Mouse (Mus musculus): ENCODE results near the gene Jade3. TPM values are rescaled to one million over a fixed set of nuclear protein-coding genes. Genes with fewer than 3 reads are reported as not detected.
A peak's percentile ranks its signal among the peaks of the same experiment; 100 is the strongest.

Gene Jade3
- total and polyA plus RNA-seq, 3 experiments, result 9.9 to 21.1 (median 11.8) TPM

DNA sequence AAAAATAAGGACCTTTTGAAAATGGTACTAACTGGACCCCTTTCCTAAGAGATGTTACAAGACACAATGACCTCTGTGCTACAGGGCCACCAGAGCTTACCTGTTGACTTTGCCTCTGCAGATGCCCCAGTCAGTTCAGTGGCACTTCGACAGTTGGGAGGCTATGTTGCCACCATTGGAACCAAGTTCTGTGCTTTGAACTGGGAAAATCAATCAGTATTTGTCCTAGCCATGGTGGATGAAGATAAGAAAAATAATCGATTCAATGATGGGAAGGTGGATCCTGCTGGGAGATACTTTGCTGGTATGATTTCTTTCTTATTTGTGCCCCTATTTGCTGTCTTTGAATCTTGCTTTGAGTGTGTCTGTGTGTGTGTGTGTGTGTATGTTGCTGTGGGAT is 126.7 kb downstream of the Jade3 start:
- dilution Hi-C loops (cut with MboI; ENCODE audit: extremely low pct_ligation_motif_present, extremely low pct_unique_long_range_greater_than_20kb, low sequenced_read_pairs), result no loop called here
- H3K27ac ChIP-seq (ENCODE audit: insufficient read depth, low read depth), result no peak overlapping the region
- in situ Hi-C loops (cut with MboI; ENCODE audit: low pct_ligation_motif_present, low pct_unique_long_range_greater_than_20kb, low sequenced_read_pairs), result loop anchor here (25.0 kb wide), 3 partner anchors 190 to 540 kb away; partner anchors contain the start of gene Rp2
- H3K9ac ChIP-seq (ENCODE audit: insufficient read depth, low read depth), result no peak overlapping the region
- no peak overlapping the region for H3K4me3 ChIP-seq (replicated peaks in 1 of 3; ENCODE audit: low read depth in 2 of 3, low read length in 2 of 3, poor library complexity in 1 of 3)
- no peaks in the 10 kb centered on the region for H3K79me2 ChIP-seq (replicated peaks; ENCODE audit: control insufficient read depth, extremely low read depth, insufficient read depth, poor library complexity, severe bottlenecking)
- no peaks in the 10 kb centered on the region for H3K4me1 ChIP-seq (ENCODE audit: control insufficient read depth in 1 of 2, insufficient read depth in 2 of 2)
- TF ChIP-seq TBP (conservative IDR thresholded peaks at IDR 0.05; ENCODE audit: low read depth, low read length), result no peak
- TF ChIP-seq ELF1 (IDR thresholded peaks at IDR 0.05; ENCODE audit: low read depth, low read length), result no peak
- TF ChIP-seq ZMIZ1 (IDR thresholded peaks at IDR 0.05; ENCODE audit: low read depth, low read length), result no peak
- TF ChIP-seq POLR2AphosphoS2 (IDR thresholded peaks at IDR 0.05; ENCODE audit: low read depth, low read length), result no peak
- no peak for TF ChIP-seq MAX (IDR thresholded peaks at IDR 0.05; ENCODE audit: low read length)
- TF ChIP-seq JUND (conservative IDR thresholded peaks at IDR 0.05; ENCODE audit: low read depth, low read length), result no peak
- TF ChIP-seq ZC3H11A (IDR thresholded peaks at IDR 0.05; ENCODE audit: low read depth, low read length), result no peak
- TF ChIP-seq RAD21 (IDR thresholded peaks at IDR 0.05; ENCODE audit: low read depth, low read length), result no peak
- TF ChIP-seq E2F4 (IDR thresholded peaks at IDR 0.05; ENCODE audit: insufficient replicate concordance, low read depth, low read length), result no peak
- TF ChIP-seq RCOR1 (conservative IDR thresholded peaks at IDR 0.05; ENCODE audit: low read depth, low read length), result no peak
- no peak for TF ChIP-seq MEF2A (IDR thresholded peaks at IDR 0.05; ENCODE audit: borderline replicate concordance, low read depth, low read length)
- TF ChIP-seq NRF1 (IDR thresholded peaks at IDR 0.05; ENCODE audit: low read depth, low read length), result no peak
- no peak for TF ChIP-seq SIN3A (IDR thresholded peaks at IDR 0.05; ENCODE audit: low read length)
- TF ChIP-seq BHLHE40 (IDR thresholded peaks at IDR 0.05; ENCODE audit: low read depth, low read length), result no peak
- TF ChIP-seq MAZ (IDR thresholded peaks at IDR 0.05; ENCODE audit: low read depth, low read length), result no peak
- TF ChIP-seq USF1 (IDR thresholded peaks at IDR 0.05; ENCODE audit: low read depth, low read length), result no peak
- TF ChIP-seq PAX5 (IDR thresholded peaks at IDR 0.05; ENCODE audit: low read length), result no peak
- no peak for TF ChIP-seq SMC3 (IDR thresholded peaks at IDR 0.05; ENCODE audit: low read depth, low read length)
- no peak for TF ChIP-seq POLR2A (IDR thresholded peaks at IDR 0.05; ENCODE audit: low read depth, low read length)
- no peak for TF ChIP-seq IRF4 (IDR thresholded peaks at IDR 0.05; ENCODE audit: low read depth, low read length)
- H3K27me3 ChIP-seq (replicated peaks), result no peaks in the 10 kb centered on the region
- H3K36me3 ChIP-seq (replicated peaks in 1 of 2; ENCODE audit: control insufficient read depth in 1 of 2, insufficient read depth in 1 of 2, low read length in 1 of 2), result no peaks in the 10 kb centered on the region
- no peak overlapping the region for H3K4me2 ChIP-seq (ENCODE audit: insufficient read depth, low read depth, poor library complexity, severe bottlenecking)
- no peaks in the 10 kb centered on the region for H3K9me3 ChIP-seq (replicated peaks; ENCODE audit: low read length)
- DNase-seq (ENCODE audit: extremely low read depth), result no peak

DNA sequence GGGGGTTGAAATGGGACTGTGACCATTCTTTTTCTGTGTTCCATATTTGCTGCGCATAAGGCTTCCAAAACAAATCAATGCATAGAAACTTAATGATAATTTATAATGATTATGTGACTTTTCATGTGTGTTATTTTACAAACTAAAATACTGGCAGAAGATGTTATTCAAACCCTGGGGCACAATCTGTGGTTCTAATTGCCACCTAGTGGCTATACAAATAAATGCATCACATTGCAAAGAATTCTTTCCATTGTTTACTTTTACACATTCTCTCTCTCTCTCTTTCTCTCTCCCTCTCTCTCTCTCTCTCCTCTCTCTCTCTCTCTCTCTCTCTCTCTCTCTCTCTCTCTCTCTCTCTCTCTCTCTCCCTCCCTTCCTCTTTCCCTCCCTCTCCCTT is 136.4 kb downstream of the Jade3 start:
- Histone ChIP-seq H3K4me3 (replicated peaks in 1 of 3; ENCODE audit: low read depth in 2 of 3, low read length in 2 of 3, poor library complexity in 1 of 3) (no peak overlapping the region), H3K4me2 (ENCODE audit: insufficient read depth, low read depth, poor library complexity, severe bottlenecking) (no peak overlapping the region; the same call in 1 of the 2 replicates), H3K27me3 (replicated peaks) (no peaks in the 10 kb centered on the region), H3K36me3 (replicated peaks in 1 of 2; ENCODE audit: control insufficient read depth in 1 of 2, insufficient read depth in 1 of 2, low read length in 1 of 2) (no peaks in the 10 kb centered on the region), H3K27ac (ENCODE audit: insufficient read depth, low read depth) (no peak overlapping the region), H3K4me1 (ENCODE audit: control insufficient read depth in 1 of 2, insufficient read depth in 2 of 2) (no peaks in the 10 kb centered on the region), H3K79me2 (replicated peaks; ENCODE audit: control insufficient read depth, extremely low read depth, insufficient read depth, poor library complexity, severe bottlenecking) (no peaks in the 10 kb centered on the region), H3K9ac (ENCODE audit: insufficient read depth, low read depth) (no peak overlapping the region), H3K9me3 (replicated peaks; ENCODE audit: low read length) (no peaks in the 10 kb centered on the region)
- dilution Hi-C loops (cut with MboI; ENCODE audit: extremely low pct_ligation_motif_present, extremely low pct_unique_long_range_greater_than_20kb, low sequenced_read_pairs) (no loop called here), in situ Hi-C loops (cut with MboI; ENCODE audit: low pct_ligation_motif_present, low pct_unique_long_range_greater_than_20kb, low sequenced_read_pairs) (loop anchor here (25.0 kb wide), 3 partner anchors 200 to 550 kb away; partner anchors contain the start of gene Rp2)
- DNase-seq (ENCODE audit: extremely low read depth), result peak; percentile 3
- TF ChIP-seq HCFC1 (IDR thresholded peaks at IDR 0.05; ENCODE audit: low read depth, low read length) (no peak), EP300 (IDR thresholded peaks at IDR 0.05; ENCODE audit: low read length) (no peak), POLR2AphosphoS2 (IDR thresholded peaks at IDR 0.05; ENCODE audit: low read depth, low read length) (no peak), E2F4 (IDR thresholded peaks at IDR 0.05; ENCODE audit: insufficient replicate concordance, low read depth, low read length) (no peak), CTCF (conservative IDR thresholded peaks at IDR 0.05 in 1 of 2, IDR thresholded peaks at IDR 0.05 in 1 of 2; ENCODE audit: low read depth in 2 of 2, low read length in 2 of 2) (peak in 1 of 2 experiments; percentile 58; a peak in 2 of 4 replicates), MYC (IDR thresholded peaks at IDR 0.05; ENCODE audit: low read depth, low read length) (no peak), POLR2A (IDR thresholded peaks at IDR 0.05; ENCODE audit: low read depth, low read length) (no peak), CHD2 (IDR thresholded peaks at IDR 0.05; ENCODE audit: low read length) (no peak), RAD21 (IDR thresholded peaks at IDR 0.05; ENCODE audit: low read depth, low read length) (peak; percentile 67), JUN (IDR thresholded peaks at IDR 0.05; ENCODE audit: insufficient read depth, low read depth, low read length) (no peak), CHD1 (IDR thresholded peaks at IDR 0.05; ENCODE audit: low read depth, low read length) (no peak), RCOR1 (conservative IDR thresholded peaks at IDR 0.05; ENCODE audit: low read depth, low read length) (no peak), ZNF384 (IDR thresholded peaks at IDR 0.05; ENCODE audit: low read depth, low read length) (no peak), USF2 (conservative IDR thresholded peaks at IDR 0.05; ENCODE audit: low read depth, low read length) (no peak), ETS1 (conservative IDR thresholded peaks at IDR 0.05; ENCODE audit: low read depth, low read length) (no peak), USF1 (IDR thresholded peaks at IDR 0.05; ENCODE audit: low read depth, low read length) (no peak), MEF2A (IDR thresholded peaks at IDR 0.05; ENCODE audit: borderline replicate concordance, low read depth, low read length) (no peak), TCF12 (IDR thresholded peaks at IDR 0.05; ENCODE audit: low read depth, low read length) (no peak), MAZ (IDR thresholded peaks at IDR 0.05; ENCODE audit: low read depth, low read length) (no peak), UBTF (IDR thresholded peaks at IDR 0.05; ENCODE audit: low read depth, low read length) (no peak), SIN3A (IDR thresholded peaks at IDR 0.05; ENCODE audit: low read length) (no peak), SMC3 (IDR thresholded peaks at IDR 0.05; ENCODE audit: low read depth, low read length) (peak; percentile 31), NELFE (IDR thresholded peaks at IDR 0.05; ENCODE audit: low read depth, low read length) (no peak)

Data from CH12.LX (cell line).